Mouse (Mus musculus): ENCODE measurements at regions not wholly inside any gene's neighbourhood (a gene's known extent, or its start where the extent isn't known, plus 50 kb on each side); places are given as distances from the start of the nearest gene placed in this dataset.
"Not testable (repeated sequence)": the region's sequence is repeated elsewhere in the genome, so short reads cannot be mapped to it uniquely, and the experiment has no call there.

DNA sequence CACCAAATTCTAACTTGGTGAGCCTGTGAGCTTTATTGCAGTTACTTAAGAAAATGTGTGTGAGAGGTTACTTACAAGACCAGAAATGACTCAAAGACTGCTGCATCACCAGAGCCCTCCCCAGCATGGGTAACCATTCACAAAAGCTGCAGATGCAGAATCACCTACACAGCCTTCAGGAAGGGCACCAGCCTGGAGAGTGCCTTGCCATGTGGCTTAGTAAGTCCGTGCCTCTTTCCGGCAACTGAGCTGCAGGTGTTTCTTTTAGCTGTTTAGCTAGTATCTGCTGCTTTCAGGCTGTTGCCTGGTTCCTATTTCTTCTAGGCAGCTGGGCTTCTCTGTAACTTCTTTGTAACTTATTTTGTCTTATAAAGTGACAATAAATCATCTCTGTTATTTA, 213.2 kb upstream of the Stxbp6 start:
- no peak for DNase-seq (ENCODE audit: low read depth, low spot score)

DNA sequence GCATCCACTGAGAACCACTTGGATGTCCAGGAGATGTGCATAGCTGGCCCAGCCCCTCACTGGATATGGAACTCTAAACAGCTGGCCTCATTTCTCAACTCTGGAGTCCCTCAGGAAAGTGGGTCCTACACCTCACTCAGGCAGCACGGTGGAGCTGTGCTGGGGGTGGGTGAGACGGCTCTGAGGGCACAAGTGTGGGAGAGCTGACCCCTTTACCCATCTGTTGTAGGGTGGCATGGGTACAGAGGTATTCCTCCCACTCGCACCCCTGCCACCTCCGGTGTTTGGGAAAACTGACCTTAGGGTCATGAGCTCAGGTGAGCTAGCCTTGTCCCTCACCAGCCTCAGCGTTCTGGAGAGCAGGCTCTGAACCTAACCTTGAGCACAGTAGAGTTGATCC, 181.8 kb upstream of the Stxbp6 start:
- no peak for DNase-seq (ENCODE audit: low read depth, low spot score)

DNA sequence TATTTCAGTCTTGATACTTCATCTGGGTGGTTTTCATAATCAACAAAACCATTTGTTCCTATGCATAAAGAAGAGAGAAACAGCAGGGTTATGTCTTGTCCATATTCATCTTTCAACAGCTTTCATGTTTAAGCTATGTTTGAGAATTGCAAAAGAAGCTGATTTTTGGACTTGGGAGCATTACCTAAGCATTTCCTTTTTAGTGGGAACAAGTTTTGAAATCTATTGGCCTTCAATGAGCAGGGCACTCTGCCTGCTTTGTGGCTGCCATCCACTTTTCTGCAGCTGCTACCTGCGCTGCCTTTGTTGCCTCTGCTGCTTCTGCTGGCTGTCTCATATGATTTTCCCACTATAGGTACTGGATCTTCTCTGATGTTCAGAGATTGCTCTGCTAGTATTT, 136.6 kb upstream of the Stxbp6 start:
- DNase-seq (ENCODE audit: low read depth, low spot score): no peak

DNA sequence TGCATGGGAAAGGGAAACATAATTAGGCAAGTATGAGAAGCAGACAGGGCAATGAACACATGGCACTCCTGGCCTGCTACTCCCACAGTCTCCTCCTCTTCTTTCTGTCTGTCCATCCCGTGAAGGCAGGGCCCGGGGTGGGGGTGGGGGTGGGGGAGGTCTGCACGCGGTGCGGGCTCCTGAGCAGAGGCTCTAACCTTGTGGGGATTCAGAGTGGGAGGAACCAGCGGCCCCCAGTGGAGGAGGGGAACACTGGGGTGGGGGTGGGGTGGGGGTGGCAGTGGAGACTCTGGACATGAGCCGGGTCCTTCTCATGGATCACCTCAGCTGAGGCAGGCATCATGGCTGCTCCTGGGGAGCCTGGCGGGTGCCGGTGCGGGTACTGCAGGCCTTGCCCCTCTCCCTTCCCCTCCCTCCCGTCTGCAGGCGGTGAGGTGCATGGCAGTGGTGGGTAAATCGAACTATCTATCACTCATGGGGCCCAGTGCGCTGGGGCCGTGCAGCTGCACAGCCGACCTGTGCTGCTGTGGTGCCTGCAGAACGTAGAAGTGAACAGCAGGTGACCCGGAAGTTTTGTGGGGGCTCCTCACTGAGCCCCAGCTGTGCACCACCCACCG, 120.9 kb upstream of the Stxbp6 start:
- DNase-seq (ENCODE audit: low read depth, low spot score): no peak

DNA sequence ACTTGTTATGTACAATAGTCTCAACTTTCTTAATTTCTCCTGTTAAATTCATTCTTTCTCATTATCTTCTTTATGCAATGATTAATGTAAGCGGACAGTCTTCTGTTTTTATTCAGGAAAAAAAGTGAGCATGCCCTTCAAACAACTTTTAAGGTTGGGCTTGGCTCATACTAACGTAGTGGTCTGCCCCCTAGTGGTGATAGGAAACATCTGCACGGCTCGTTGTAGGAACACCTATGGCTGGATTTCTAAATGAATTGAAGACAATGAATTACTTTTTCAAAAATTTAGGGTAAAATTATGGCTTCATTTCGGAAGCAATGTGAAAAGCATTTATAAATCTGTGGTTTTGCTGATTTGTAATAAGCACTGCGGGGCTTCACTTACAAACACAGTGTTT, 112.6 kb upstream of the Stxbp6 start:
- DNase-seq (ENCODE audit: low read depth, low spot score): peak; percentile 36

DNA sequence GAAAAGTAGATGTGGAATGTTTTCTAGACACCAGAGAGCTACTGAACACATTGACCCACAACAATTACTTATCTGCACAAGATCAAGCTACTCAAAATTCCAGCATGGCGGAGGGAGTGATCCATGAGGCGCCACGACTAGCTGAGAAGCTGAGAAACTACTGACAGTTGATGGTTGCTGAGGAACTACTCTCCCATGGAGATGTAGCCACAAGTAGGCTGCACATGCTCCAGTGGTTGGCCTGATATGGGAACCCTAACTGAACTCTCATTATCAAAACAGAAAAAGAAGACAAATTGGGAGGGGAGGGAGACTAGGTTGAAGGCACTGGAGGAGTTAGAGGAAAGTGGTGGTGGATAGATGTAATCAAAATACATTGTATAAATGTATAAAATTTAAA, 110.0 kb upstream of the Stxbp6 start:
- DNase-seq (ENCODE audit: low read depth, low spot score): no peak

DNA sequence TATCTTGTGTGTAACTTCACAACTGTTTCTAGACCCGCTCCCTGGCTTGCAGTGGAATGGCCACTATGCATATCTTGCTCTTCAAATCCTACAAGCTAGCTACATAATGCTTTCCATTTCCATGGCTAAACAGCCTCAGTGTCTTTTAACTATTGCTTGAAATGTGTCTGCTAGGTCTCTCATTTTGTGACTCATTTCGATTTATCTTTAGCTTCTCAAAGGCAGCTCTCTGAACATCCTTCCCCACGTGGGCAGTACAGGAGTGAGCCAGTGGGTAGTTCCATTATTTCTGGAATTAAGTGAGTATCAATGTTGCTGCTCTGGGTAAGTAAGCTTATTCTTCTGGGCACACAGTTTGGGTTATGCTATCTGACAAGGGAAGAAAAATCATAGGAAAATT, 102.9 kb upstream of the Stxbp6 start:
- no peak for DNase-seq (ENCODE audit: low read depth, low spot score)

DNA sequence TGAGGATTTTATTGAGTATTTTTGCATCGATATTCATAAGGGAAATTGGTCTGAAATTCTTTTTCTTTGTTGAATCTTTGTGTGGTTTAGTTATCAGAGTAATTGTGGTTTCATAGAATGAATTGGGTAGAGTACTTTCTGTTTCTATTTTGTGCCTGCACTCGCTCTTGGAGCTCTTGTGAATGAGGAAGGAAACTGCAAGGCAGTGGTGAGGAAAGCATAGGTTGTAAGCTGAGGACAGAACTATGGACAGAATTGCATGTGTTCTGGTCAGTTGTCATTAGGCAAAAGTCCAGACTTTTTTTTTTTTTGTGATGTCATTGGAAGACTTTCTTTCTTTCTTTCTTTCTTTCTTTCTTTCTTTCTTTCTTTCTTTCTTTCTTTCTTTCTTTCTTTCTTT, 100.8 kb upstream of the Stxbp6 start:
- DNase-seq (ENCODE audit: low read depth, low spot score): not testable (repeated sequence)

DNA sequence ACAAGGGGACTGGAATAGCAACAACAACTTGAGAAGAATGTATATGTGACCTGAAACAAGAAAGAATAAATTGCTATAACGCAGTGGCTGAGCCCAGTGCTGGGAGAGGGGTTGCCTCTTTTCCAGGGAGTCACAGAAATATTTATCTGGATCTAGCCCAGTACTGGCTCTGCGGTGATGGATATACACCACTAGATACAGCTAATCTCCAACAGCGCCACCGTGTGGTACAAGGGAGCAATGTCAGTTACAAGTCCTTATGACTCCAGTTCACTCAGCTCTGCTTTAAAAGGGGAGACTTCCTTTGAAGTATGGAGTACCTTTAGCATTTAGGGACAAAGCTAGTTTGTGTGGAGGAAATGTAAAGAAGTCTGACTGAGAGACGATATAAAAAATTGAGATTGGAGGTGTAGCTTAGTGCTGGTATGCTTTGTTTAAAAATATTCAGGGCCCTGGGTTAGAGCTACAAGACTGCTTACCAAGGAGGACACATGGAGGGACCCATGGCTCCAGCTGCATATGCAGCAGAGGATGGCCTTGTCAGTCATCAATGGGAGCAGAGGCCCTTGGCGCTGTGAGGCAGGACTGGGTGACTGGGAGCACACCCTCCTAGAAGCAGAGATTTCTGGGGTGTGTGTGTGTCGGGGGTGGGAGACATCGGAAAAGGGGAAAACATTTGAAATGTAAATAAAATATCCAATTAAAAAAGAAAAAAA, 97.6 kb upstream of the Stxbp6 start:
- peak; percentile 72 for DNase-seq (ENCODE audit: low read depth, low spot score)

DNA sequence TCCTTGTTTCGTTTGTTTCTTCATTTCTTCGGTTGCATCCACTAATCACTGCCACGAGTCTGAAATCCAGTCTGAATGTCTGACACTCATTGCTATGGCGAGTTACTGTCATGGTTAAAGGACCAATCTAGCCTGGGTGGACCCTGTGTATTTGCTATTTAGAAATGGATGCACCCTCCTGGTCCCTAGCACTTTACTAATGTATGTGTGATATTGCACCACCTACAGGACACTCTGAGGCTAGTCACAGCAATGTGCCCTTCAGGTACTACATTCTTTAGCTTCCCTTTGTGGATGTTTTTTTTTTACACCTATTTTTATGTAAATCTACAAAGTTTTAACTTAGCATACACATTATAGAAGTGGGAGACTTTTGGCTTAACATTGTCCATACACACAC, 87.5 kb upstream of the Stxbp6 start:
- no peak for DNase-seq (ENCODE audit: low read depth, low spot score)

DNA sequence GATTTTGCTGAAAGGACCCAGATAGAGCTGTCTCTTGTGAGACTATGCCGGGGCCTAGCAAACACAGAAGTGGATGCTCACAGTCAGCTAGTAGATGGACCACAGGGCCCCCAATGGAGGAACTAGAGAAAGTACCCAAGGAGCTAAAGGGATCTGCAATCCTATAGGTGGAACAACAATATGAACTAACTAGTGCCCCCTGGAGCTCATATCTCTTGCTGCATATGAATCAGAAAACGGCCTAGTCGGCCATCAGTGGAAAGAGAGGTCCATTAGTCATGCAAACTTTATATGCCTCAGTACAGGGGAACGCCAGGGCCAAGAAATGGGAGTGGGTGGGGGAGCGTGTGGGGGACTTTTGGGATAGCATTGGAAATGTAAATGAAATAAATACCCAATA, 87.1 kb upstream of the Stxbp6 start:
- DNase-seq (ENCODE audit: low read depth, low spot score): not testable (repeated sequence)

DNA sequence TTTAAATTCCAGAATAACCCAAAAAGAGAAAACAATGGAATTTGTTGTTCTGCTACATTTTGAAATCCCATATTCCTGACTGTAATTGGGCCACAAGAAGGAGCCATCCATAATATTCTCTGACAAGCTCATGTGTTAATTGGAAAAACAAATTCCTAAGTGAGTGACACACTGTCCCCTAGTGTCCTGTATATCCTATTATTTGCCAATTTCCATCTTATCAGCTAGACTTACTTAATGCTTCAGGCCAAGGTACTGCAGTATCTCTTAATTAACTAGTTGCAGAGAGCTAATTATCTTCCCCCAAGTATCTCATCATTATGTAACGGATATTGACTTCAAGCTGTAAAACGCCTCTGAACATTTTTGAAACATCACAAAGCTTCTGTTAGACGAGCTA, 84.5 kb upstream of the Stxbp6 start:
- DNase-seq (ENCODE audit: low read depth, low spot score): no peak

DNA sequence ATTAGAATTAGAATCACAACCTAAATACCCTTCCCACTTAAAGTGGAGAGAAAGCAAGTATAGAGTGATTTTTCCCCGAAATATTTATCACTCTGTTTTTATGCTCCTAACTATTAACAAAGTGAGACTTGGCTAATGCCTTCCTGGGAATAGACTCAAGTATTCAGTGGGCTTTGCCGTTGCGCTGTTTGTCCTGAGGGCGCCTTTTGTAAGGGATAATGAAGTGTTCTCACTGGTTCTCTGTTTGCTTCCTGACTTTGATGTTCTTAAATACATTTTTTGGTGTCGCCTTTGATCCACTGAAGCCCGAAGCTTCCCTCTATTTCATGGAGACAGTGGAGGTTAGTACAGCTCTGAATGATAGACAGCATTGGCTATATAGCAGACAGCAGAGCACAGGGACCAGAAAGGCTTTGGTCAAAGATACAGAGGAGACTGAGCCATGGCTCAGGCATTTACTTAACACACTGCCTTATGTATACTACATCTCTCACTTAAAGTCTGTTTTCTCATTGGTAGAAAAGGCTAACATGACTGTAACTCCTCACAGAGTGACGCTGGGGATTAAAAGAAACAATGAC, 63.0 kb upstream of the Stxbp6 start:
- no peak for DNase-seq (ENCODE audit: low read depth, low spot score)

DNA sequence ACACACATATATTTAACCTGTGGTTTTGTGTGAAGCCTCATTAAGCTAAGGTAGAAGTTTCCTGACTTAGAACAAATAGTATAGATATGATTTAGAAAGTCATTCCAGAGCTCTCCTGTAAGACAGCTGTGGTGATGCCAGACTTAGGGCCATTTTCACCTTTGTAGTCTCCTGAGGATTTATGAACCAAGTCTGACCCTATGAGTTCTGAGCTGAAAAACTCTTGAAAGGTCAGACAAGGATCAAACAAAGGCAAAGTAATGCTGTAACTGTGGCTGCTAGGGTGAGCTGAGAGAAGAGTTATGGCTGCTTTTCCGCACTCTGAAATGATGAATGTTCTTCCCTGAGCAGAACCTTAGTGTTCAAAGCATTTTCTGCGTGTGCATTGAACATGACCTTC, 58.9 kb upstream of the Stxbp6 start:
- DNase-seq (ENCODE audit: low read depth, low spot score): no peak

DNA sequence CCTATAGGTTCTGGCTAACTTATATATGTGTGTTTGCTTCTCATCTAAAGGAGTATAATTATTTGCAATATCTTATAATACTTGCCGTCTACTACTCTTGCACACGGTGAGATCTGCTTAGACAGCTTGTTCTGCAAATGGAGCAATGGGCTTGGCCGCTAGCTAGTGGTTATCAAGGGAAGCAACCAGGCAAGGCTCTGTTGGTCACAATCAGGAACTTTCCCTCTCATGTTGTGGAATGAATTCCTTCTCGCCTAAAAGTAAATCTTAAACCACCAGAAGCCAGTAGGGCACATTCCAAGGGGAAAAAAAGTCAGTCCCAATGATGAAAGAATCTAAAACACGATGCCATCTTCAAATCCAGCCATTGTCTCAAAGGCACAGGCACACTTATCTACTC, 56.6 kb upstream of the Stxbp6 start:
- DNase-seq (ENCODE audit: low read depth, low spot score): no peak

DNA sequence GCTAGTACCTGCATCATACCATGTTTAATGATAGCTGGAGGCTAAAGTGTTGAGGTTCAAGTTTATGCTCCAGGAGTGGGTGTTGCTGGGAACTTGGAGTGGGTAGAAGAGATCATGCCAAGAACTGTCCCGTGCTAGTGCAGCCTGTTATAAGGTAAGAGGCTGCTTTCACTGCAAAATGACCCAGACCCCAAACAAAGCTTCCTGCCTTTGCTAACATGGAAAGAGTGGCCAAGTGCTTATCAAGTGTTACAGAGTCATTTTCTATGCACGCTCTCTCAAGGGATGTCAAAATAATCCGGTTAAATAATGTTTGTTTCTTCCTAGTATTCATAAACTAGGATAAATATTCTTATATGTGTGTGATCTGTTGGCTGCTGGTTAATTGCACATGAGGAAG, 51.4 kb upstream of the Stxbp6 start:
- no peak for DNase-seq (ENCODE audit: low read depth, low spot score)
